Mouse (Mus musculus) liver, embryonic 14.5 days (tissue): ENCODE data around the gene Lce1a2. TPM values are rescaled to one million over a fixed set of nuclear protein-coding genes. Genes with fewer than 3 reads are reported as not detected.

Experiments used
- ATAC-seq: fragments of 200-750 bp; cut with Nextera tagmentation; 2 replicates; pipeline ENCODE4 v1.8.0; 2017; ENCODE audit warnings: moderate number of reproducible peaks, mild to moderate bottlenecking, moderate library complexity; ENCODE audit not compliant: insufficient read depth
- DNase-seq, 3 experiments: peaks; one replicate each; pipeline ENCODE4 v3.0.0-alpha.2; 2012 to 2013; ENCODE audit warnings: low read depth in 3 of 3, low spot score in 3 of 3
- H3K27ac ChIP-seq: fragments of 300-500 bp; sonication (generic); 2 replicates; pipeline ENCODE4 v1.5.1; 2014; ENCODE audit warnings: moderate library complexity, mild to moderate bottlenecking, control low read depth, inconsistent platforms
- H3K27me3 ChIP-seq: fragments of 300-500 bp; sonication (generic); 2 replicates; pipeline ENCODE4 v1.6.1; 2014; ENCODE audit warnings: mild to moderate bottlenecking, low read length, moderate library complexity; ENCODE audit not compliant: control insufficient read depth, insufficient read depth
- H3K36me3 ChIP-seq: fragments of 300-500 bp; sonication (generic); replicated peaks from 2 replicates; pipeline ENCODE4 v1.6.1; 2014; ENCODE audit warnings: low read depth; ENCODE audit not compliant: control insufficient read depth, insufficient read depth
- H3K4me1 ChIP-seq, 2 experiments: fragments of 200-500 bp in 1 of 2; fragments of 300-500 bp in 1 of 2; sonication (generic) in 1 of 2; replicated peaks; 2 replicates each; pipeline ENCODE4 v1.6.1; 2012 to 2014; ENCODE audit warnings: antibody characterized with exemption in 1 of 2, inconsistent platforms in 1 of 2, low read length in 1 of 2; ENCODE audit not compliant: control insufficient read depth in 2 of 2, insufficient read depth in 2 of 2
- H3K4me2 ChIP-seq: fragments of 300-500 bp; sonication (generic); 2 replicates; pipeline ENCODE4 v1.6.1; 2014; ENCODE audit warnings: low read depth, mild to moderate bottlenecking, control low read depth, moderate library complexity
- H3K4me3 ChIP-seq, 2 experiments: fragments of 200-500 bp in 1 of 2; fragments of 300-500 bp in 1 of 2; sonication (generic) in 1 of 2; 2 replicates each; pipeline ENCODE4 v1.5.1; 2012 to 2014; ENCODE audit warnings: low read depth in 2 of 2, low read length in 2 of 2, mild to moderate bottlenecking in 2 of 2, control low read depth in 1 of 2, inconsistent platforms in 1 of 2, moderate library complexity in 1 of 2; ENCODE audit not compliant: insufficient read depth in 1 of 2
- H3K9ac ChIP-seq: fragments of 300-500 bp; sonication (generic); replicated peaks from 2 replicates; pipeline ENCODE4 v1.6.1; 2014; ENCODE audit warnings: mild to moderate bottlenecking, control low read depth, moderate library complexity
- H3K9me3 ChIP-seq: fragments of 300-500 bp; sonication (generic); 2 replicates; pipeline ENCODE4 v1.6.1; 2016; ENCODE audit warnings: low read length, mixed read lengths; ENCODE audit not compliant: control insufficient read depth
- CTCF ChIP-seq: IDR thresholded peaks from 2 replicates; pipeline ENCODE4 v1.5.1; 2016; ENCODE audit warnings: antibody characterized with exemption, low read depth, control low read depth
- EP300 ChIP-seq: IDR thresholded peaks from 2 replicates; pipeline ENCODE4 v1.6.1; 2016; ENCODE audit warnings: antibody characterized with exemption, low read depth
- WGBS: fragments of 180-500 bp; shearing (Covaris S2); extraction: QIAGEN DNeasy Blood & Tissue Kit; methylation state at CpG from one replicate; pipeline ENCODE4 v1.1.7; 2014; ENCODE audit not compliant: insufficient replicate concordance; 5-methylcytosine and 5-hydroxymethylcytosine counted together
- polyA plus RNA-seq, 2 experiments: library from polyadenylated mRNA; depleted of rRNA in 1 of 2; stranded (reverse) in 1 of 2; unstranded in 1 of 2; fragments of >200 nt; fragmentation: Nextera tagmentation in 1 of 2; extraction: Ambion mirVana in 1 of 2; gene quantifications; 2 replicates each; pipeline versions ENCODE4 v1.2.1 to v1.2.3; 2012 to 2014

Gene Lce1a2
- polyA plus RNA-seq, 2 experiments = not detected

DNA sequence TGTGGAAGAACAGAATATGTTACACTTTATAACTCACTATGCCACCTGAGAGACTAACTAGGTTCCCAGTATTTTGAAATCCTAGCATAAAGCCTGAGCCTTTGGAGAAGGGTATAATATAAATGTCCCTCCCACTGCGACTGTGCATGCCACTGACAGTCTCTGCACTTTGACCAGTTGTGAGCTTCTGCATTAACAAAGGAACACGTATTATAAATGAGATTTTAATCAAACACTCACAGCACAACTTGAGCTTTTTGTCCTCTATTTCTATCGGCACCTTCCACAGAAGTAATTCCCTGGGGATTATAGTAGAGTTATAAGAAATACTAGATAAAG, 31.5 kb downstream of the Lce1a2 start:
- 48% methylated on average over 3 of the region's 3 CpGs for WGBS
- H3K27me3 ChIP-seq = no peaks in the 10 kb centered on the region
- H3K27ac ChIP-seq = no peak overlapping the region
- ATAC-seq (no peak), DNase-seq (no peak)
- no peaks in the 10 kb centered on the region for H3K36me3 ChIP-seq
- TF ChIP-seq CTCF (no peak), EP300 (no peak)
- no peak overlapping the region for H3K4me3 ChIP-seq
- no peaks in the 10 kb centered on the region for H3K4me1 ChIP-seq
- no peaks in the 10 kb centered on the region for H3K9me3 ChIP-seq
- no peak overlapping the region for H3K4me2 ChIP-seq
- H3K9ac ChIP-seq = no peak overlapping the region

DNA sequence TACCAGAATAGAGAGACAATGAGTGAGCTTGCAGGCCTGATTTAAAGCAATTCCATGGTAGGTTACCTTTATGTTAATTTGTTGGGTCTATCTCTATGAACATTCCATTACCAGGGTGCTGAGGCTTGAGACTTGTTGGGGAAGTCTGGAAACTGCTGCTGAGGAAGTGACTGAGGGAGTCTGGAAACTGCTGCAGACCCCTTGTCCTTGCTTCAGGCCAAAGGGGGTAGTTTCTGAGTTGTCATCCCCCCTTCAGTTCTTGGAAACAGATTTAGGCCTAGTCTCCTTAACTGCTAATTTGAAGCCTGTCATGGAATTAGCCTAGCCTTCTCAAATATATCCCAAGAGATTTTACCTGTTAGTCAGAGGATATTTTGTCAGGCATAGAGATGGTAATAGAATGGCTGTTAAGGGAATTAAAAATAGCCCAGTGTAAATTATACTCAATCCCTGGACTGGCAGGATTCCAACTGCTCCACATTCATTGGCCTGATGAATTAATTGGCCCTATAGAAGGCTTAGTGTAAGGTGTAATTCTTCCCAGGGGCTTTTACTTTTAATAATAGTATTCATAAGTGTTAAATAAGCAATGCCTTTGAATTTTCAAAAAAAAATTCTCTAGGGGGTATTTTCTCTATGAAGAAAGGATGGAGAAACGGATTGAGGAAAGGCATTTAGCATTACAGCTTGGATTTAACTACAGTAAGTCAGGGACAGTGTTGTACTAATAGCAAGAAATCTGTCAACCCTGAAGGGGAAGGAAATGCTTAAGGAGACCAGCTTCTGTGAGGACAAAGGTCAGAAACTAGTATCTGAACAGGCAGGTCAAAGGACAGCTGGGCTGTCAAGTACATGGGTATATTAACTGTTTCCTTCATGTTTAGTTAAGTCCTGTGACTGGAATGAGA, 32.1 kb downstream of the Lce1a2 start:
- DNase-seq (no peak), ATAC-seq (no peak)
- Histone ChIP-seq H3K9me3 (no peaks in the 10 kb centered on the region), H3K27ac (no peak overlapping the region), H3K9ac (no peak overlapping the region), H3K4me1 (no peaks in the 10 kb centered on the region), H3K4me2 (no peak overlapping the region), H3K4me3 (no peak overlapping the region), H3K27me3 (no peaks in the 10 kb centered on the region), H3K36me3 (no peaks in the 10 kb centered on the region)
- 29% methylated on average over 1 of the region's 1 CpGs for WGBS
- TF ChIP-seq EP300 = no peak
- TF ChIP-seq CTCF = no peak

DNA sequence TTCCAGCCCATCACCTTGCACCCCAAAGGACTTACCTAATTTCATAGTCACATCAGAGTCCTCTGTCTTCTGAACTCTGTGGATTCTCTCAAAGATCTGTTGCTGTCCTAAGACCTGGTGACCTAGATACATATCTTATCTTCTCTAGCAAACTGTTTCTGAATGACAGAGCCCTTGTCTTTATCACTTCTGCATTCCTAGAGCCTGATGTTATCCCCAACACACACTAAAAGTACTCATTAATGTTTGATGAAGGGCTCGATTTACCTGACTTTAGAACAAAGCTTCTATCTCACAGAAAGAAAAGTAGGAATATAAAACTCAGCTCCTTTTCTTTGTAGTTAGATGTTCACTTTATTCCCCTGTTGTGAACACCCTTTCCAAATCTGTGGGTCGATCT, 48.6 kb downstream of the Lce1a2 start, which contains the start of gene Lce6a:
Gene Lce6a (minus strand): TSS at position 101 of the 400 bp plus-strand sequence.
- Histone ChIP-seq H3K9me3 (no peaks in the 10 kb centered on the region), H3K4me2 (no peak within 1 kb of the TSS), H3K4me1 (no peaks in the 10 kb centered on the region), H3K27ac (no peak within 1 kb of the TSS), H3K27me3 (no peaks in the 10 kb centered on the region), H3K36me3 (no peaks in the 10 kb centered on the region), H3K4me3 (no peak within 1 kb of the TSS), H3K9ac (no peak within 1 kb of the TSS)
- ATAC-seq (no peak), DNase-seq (no peak)
- WGBS = 44% methylated on average over 2 of the region's 2 CpGs
- TF ChIP-seq EP300 = no peak
- TF ChIP-seq CTCF = no peak

Other genes starting within 250 kb of the Lce1a2 start
- gene Gm9774, start 240.9 kb downstream of the Lce1a2 start, polyA plus RNA-seq (2012; rRNA removed) = 2.7 and 3.8 TPM in 2 replicates
- gene Gm9774, start 240.9 kb downstream of the Lce1a2 start, polyA plus RNA-seq (2014; fragmentation: Nextera tagmentation; extraction: Ambion mirVana) = 5.1 and 5.6 TPM in 2 replicates
- not detected in 2 replicates for gene Sprr2k, start 237.7 kb downstream of the Lce1a2 start, polyA plus RNA-seq (2012; rRNA removed)
- gene Sprr2k, start 237.7 kb downstream of the Lce1a2 start, polyA plus RNA-seq (2014; fragmentation: Nextera tagmentation; extraction: Ambion mirVana) = not detected in 2 replicates
- not detected in 2 replicates for gene Sprr1b, start 231.5 kb downstream of the Lce1a2 start, polyA plus RNA-seq (2012; rRNA removed)
- not detected in 2 replicates for gene Sprr1b, start 231.5 kb downstream of the Lce1a2 start, polyA plus RNA-seq (2014; fragmentation: Nextera tagmentation; extraction: Ambion mirVana)
- gene Sprr3, start 211.6 kb downstream of the Lce1a2 start, polyA plus RNA-seq (2012; rRNA removed) = not detected in 2 replicates
- not detected in 2 replicates for gene Sprr3, start 211.6 kb downstream of the Lce1a2 start, polyA plus RNA-seq (2014; fragmentation: Nextera tagmentation; extraction: Ambion mirVana)
- not detected in 2 replicates for gene Sprr1a, start 184.4 kb downstream of the Lce1a2 start, polyA plus RNA-seq (2012; rRNA removed)
- not detected in 2 replicates for gene Sprr1a, start 184.4 kb downstream of the Lce1a2 start, polyA plus RNA-seq (2014; fragmentation: Nextera tagmentation; extraction: Ambion mirVana)
- gene Sprr4, start 169.8 kb downstream of the Lce1a2 start, polyA plus RNA-seq (2012; rRNA removed) = not detected in 2 replicates
- not detected in 2 replicates for gene Sprr4, start 169.8 kb downstream of the Lce1a2 start, polyA plus RNA-seq (2014; fragmentation: Nextera tagmentation; extraction: Ambion mirVana)
- gene 2310046K23Rik, start 135.8 kb downstream of the Lce1a2 start, polyA plus RNA-seq (2012; rRNA removed) = not detected in 2 replicates
- gene 2310046K23Rik, start 135.8 kb downstream of the Lce1a2 start, polyA plus RNA-seq (2014; fragmentation: Nextera tagmentation; extraction: Ambion mirVana) = not detected in 2 replicates
- 0.02 and 0.03 TPM in 2 replicates for gene Ivl, start 96.6 kb downstream of the Lce1a2 start, polyA plus RNA-seq (2012; rRNA removed)
- gene Ivl, start 96.6 kb downstream of the Lce1a2 start, polyA plus RNA-seq (2014; fragmentation: Nextera tagmentation; extraction: Ambion mirVana) = not detected in 2 replicates
- gene Smcp, start 81.3 kb downstream of the Lce1a2 start, polyA plus RNA-seq (2012; rRNA removed) = 0.22 TPM in 1 of 2 replicates, not detected in the other
- not detected in 2 replicates for gene Smcp, start 81.3 kb downstream of the Lce1a2 start, polyA plus RNA-seq (2014; fragmentation: Nextera tagmentation; extraction: Ambion mirVana)
- gene 2210017I01Rik, start 62.8 kb downstream of the Lce1a2 start, polyA plus RNA-seq (2012; rRNA removed) = not detected in 2 replicates
- gene 2210017I01Rik, start 62.8 kb downstream of the Lce1a2 start, polyA plus RNA-seq (2014; fragmentation: Nextera tagmentation; extraction: Ambion mirVana) = not detected in 2 replicates
- not detected in 2 replicates for gene Lce6a, start 48.7 kb downstream of the Lce1a2 start, polyA plus RNA-seq (2012; rRNA removed)
- gene Lce6a, start 48.7 kb downstream of the Lce1a2 start, polyA plus RNA-seq (2014; fragmentation: Nextera tagmentation; extraction: Ambion mirVana) = not detected in 2 replicates
- gene Lce1a1, start 22.0 kb downstream of the Lce1a2 start, polyA plus RNA-seq (2012; rRNA removed) = not detected in 2 replicates
- gene Lce1a1, start 22.0 kb downstream of the Lce1a2 start, polyA plus RNA-seq (2014; fragmentation: Nextera tagmentation; extraction: Ambion mirVana) = not detected in 2 replicates
- gene Lce1b, start 13.4 kb downstream of the Lce1a2 start, polyA plus RNA-seq (2012; rRNA removed) = not detected in 2 replicates
- not detected in 2 replicates for gene Lce1b, start 13.4 kb downstream of the Lce1a2 start, polyA plus RNA-seq (2014; fragmentation: Nextera tagmentation; extraction: Ambion mirVana)
- not detected in 2 replicates for gene Lce1c, start 8.9 kb upstream of the Lce1a2 start, polyA plus RNA-seq (2012; rRNA removed)
- gene Lce1c, start 8.9 kb upstream of the Lce1a2 start, polyA plus RNA-seq (2014; fragmentation: Nextera tagmentation; extraction: Ambion mirVana) = not detected in 2 replicates
- gene Lce1d, start 16.9 kb upstream of the Lce1a2 start, polyA plus RNA-seq (2012; rRNA removed) = not detected in 2 replicates
- not detected in 2 replicates for gene Lce1d, start 16.9 kb upstream of the Lce1a2 start, polyA plus RNA-seq (2014; fragmentation: Nextera tagmentation; extraction: Ambion mirVana)
- not detected in 2 replicates for gene Lce1e, start 38.8 kb upstream of the Lce1a2 start, polyA plus RNA-seq (2012; rRNA removed)
- gene Lce1e, start 38.8 kb upstream of the Lce1a2 start, polyA plus RNA-seq (2014; fragmentation: Nextera tagmentation; extraction: Ambion mirVana) = not detected in 2 replicates
- not detected in 2 replicates for gene Lce1f, start 50.0 kb upstream of the Lce1a2 start, polyA plus RNA-seq (2012; rRNA removed)
- gene Lce1f, start 50.0 kb upstream of the Lce1a2 start, polyA plus RNA-seq (2014; fragmentation: Nextera tagmentation; extraction: Ambion mirVana) = not detected in 2 replicates
- gene Gm38119, start 68.8 kb upstream of the Lce1a2 start, polyA plus RNA-seq (2012; rRNA removed) = not detected in 2 replicates
- gene Gm38119, start 68.8 kb upstream of the Lce1a2 start, polyA plus RNA-seq (2014; fragmentation: Nextera tagmentation; extraction: Ambion mirVana) = not detected in 2 replicates
- gene Lce1g, start 82.0 kb upstream of the Lce1a2 start, polyA plus RNA-seq (2012; rRNA removed) = not detected in 2 replicates
- not detected in 2 replicates for gene Lce1g, start 82.0 kb upstream of the Lce1a2 start, polyA plus RNA-seq (2014; fragmentation: Nextera tagmentation; extraction: Ambion mirVana)
- gene Lce1h, start 94.8 kb upstream of the Lce1a2 start, polyA plus RNA-seq (2012; rRNA removed) = not detected in 2 replicates
- gene Lce1h, start 94.8 kb upstream of the Lce1a2 start, polyA plus RNA-seq (2014; fragmentation: Nextera tagmentation; extraction: Ambion mirVana) = not detected in 2 replicates
- gene Lce1i, start 108.6 kb upstream of the Lce1a2 start, polyA plus RNA-seq (2012; rRNA removed) = not detected in 2 replicates
- not detected in 2 replicates for gene Lce1i, start 108.6 kb upstream of the Lce1a2 start, polyA plus RNA-seq (2014; fragmentation: Nextera tagmentation; extraction: Ambion mirVana)
- not detected in 2 replicates for gene Lce1j, start 120.2 kb upstream of the Lce1a2 start, polyA plus RNA-seq (2012; rRNA removed)
- gene Lce1j, start 120.2 kb upstream of the Lce1a2 start, polyA plus RNA-seq (2014; fragmentation: Nextera tagmentation; extraction: Ambion mirVana) = not detected in 2 replicates
- not detected in 2 replicates for gene Lce1k, start 137.6 kb upstream of the Lce1a2 start, polyA plus RNA-seq (2012; rRNA removed)
- gene Lce1k, start 137.6 kb upstream of the Lce1a2 start, polyA plus RNA-seq (2014; fragmentation: Nextera tagmentation; extraction: Ambion mirVana) = not detected in 2 replicates
- not detected in 2 replicates for gene Kprp, start 156.9 kb upstream of the Lce1a2 start, polyA plus RNA-seq (2012; rRNA removed)
- not detected in 2 replicates for gene Kprp, start 156.9 kb upstream of the Lce1a2 start, polyA plus RNA-seq (2014; fragmentation: Nextera tagmentation; extraction: Ambion mirVana)
- gene Lce1l, start 181.0 kb upstream of the Lce1a2 start, polyA plus RNA-seq (2012; rRNA removed) = not detected in 2 replicates
- gene Lce1l, start 181.0 kb upstream of the Lce1a2 start, polyA plus RNA-seq (2014; fragmentation: Nextera tagmentation; extraction: Ambion mirVana) = not detected in 2 replicates
- gene 2310050C09Rik, start 199.9 kb upstream of the Lce1a2 start, polyA plus RNA-seq (2012; rRNA removed) = not detected in 2 replicates
- not detected in 2 replicates for gene 2310050C09Rik, start 199.9 kb upstream of the Lce1a2 start, polyA plus RNA-seq (2014; fragmentation: Nextera tagmentation; extraction: Ambion mirVana)